Mouse (Mus musculus) left cerebral cortex, adult 18-20 months (tissue): Measurements from ENCODE around the gene Borcs8. TPM values are rescaled to one million over a fixed set of nuclear protein-coding genes. Genes with fewer than 3 reads are reported as not detected.

Experiments
- DNase-seq, 2 experiments: peaks; one replicate each; pipeline ENCODE4 v3.0.0; 2021 to 2022; ENCODE audit warnings: low spot score in 2 of 2, mixed read lengths in 1 of 2
- long read RNA-seq, 2 experiments: library from polyadenylated mRNA; stranded (forward); transcript quantifications; one replicate each; pipeline ENCODE4 v2.0.0; 2021
- total RNA-seq, 2 experiments: library from RNA; stranded (reverse); gene quantifications; 2 replicates each; pipeline ENCODE4 v1.2.3; 2021

Gene Borcs8
- 10 to 100 TPM; 47.7 to 48.0 TPM for total RNA-seq
- long read RNA-seq, experiment 1, transcript Borcs8-204 (4 exons, 756 nt) = major isoform, 34 of 62 reads
- long read RNA-seq, experiment 1, transcript Borcs8-203 (5 exons, 864 nt) = minor isoform, 5 of 62 reads
- long read RNA-seq, experiment 1, partial matches to known transcripts = 2 of 62 reads
- long read RNA-seq, experiment 1, other reads (novel, unspliced or antisense) = 18 of 62 reads
- long read RNA-seq, experiment 2, transcript Borcs8-204 (4 exons, 756 nt) = major isoform, 34 of 44 reads
- long read RNA-seq, experiment 2, partial matches to known transcripts = 0 of 44 reads
- long read RNA-seq, experiment 2, other reads (novel, unspliced or antisense) = 7 of 44 reads

DNA sequence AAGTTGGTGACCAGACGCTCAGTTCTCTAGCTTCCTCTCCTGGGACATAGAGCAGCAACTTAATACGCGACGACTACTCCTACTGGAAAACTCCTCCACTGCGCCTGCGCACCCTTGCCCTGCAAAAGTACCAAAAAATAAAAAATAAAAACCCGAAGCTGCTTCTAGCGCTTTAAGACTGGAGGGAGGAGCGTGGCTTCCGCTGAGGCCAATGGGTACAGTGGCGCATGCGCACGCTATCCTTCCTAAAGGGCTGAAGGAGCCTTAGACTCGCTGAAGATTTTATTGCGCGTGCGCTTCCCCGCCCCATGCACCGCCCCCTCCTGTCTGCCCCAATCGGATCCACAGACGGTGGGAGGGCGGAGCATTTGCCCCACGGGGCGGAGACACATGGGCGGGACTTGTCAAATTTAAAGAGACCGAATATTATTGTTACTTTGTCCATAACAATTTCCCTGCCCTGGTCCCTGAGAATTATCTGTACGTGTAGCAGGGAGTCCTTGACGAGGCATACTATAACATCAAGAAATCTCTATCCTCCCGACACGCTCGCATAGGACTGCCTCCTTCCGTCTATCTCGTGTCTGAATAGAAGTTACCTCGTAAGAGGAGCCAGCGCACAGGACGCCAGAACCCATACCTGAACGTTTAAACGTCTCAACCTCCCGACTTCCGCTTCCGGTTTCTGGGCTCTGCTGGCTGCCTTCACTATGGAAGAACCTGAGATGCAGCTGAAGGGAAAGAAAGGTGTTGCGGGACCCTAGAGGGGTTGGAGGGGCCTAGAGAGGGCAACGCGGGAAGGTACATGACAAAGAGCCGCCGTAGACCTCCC, at the start of gene Borcs8, which contains the start of the genes Rfxank and Mef2b:
Borcs8 (plus strand) TSS at position 474 of the 832 bp plus-strand sequence.
Rfxank (minus strand) TSS at position 129 of the 832 bp plus-strand sequence.
Mef2b (plus strand) TSS at position 686 of the 832 bp plus-strand sequence.
- peak; percentile 97 for DNase-seq

DNA sequence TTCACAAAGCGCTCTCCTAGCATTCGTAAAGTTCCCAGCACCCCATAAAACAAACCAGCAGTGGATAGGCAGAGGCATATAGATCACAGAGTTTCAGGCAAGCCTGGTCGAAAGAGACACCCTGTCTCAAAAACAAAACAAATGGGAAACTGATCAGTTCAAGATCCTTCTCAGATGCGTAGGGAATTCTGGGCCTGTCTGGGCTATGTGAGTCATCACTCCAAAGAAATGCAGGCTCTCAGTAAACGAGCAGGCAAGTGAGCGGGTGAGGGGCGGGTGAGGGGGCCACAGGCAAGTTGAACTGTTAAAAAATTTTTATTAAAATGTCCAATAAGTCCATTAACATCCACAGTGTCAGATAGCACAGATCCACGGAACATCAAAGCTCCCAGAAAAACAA, 46.5 kb upstream of the Borcs8 start:
- DNase-seq = no peak

DNA sequence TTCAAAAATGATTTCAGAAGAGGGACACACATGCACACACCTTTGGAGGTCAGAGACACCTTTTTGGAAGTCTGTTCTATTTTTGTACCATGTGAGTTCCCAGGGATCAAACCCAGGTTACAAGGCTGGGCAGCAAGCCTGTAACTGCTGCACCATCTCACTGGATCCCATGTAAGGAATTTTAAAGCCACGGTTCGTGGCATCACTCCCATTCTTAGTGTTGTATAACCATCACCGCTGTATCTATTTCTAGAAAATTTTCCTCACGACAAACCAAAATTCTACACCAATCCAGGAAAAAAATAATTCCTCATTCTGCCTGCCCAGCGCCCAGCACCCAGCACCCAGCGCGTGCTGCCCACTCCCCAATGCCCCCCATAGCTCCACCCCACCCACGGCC, 40.0 kb upstream of the Borcs8 start:
- DNase-seq = no peak

DNA sequence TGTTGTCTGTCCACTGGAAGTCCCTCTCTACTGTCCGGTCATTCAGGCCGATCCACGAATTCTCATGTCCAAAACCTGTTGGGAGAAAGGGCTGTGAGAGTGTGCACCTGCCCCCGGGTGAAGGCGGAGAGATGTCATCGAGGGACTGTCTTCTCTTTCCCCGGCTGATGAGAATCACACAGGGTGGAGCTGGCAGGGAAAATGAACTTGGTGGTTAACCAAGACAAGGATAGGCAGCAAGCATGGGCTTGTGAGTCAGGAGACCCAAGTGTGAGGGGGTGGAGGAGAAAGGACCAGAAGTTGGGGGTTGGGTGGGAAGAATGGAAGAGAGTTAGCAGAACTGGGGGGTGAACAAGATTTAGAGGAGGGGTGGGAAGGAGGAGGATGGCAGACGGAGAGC, 39.1 kb upstream of the Borcs8 start:
- peak in 1 of 2 experiments; percentile 54 for DNase-seq

DNA sequence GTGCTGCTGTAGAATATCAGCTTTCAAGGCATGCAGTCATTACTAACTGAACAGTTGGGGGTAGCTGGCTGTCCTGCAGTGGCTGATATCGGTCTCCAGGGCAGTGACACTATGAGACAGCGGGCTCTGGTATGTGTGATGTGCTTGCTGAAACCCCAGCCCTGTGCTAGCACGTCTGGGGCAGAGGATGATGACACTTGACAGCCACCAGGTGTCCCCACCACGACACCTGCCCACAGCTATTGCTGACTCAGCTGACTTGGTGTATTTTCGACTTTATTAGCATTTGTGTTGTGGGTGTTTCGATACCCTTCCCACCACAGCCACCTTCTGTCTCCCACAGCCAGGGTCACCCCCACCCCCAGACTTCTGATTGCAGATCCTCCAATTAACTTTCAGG, 34.8 kb upstream of the Borcs8 start:
- DNase-seq = no peak

DNA sequence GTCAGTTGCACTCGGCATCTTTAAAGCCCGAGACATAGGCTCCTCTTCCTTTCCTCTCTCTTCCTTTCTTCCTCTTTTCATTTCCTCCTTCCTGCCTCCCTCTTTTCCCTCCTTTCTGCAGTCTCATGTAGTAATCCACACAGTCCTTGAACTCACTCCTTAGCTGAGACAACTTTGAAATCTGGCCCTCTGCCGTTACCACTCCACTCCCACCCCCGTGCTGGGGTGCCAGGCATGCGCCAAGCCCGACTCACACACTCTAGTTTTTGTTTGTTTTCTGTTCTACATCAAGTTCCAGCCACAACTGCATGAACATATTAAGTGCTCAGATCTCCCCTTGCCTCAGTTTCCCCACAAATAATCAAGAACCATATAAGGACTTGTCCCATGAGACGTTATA, 34.4 kb upstream of the Borcs8 start:
- DNase-seq = no peak

DNA sequence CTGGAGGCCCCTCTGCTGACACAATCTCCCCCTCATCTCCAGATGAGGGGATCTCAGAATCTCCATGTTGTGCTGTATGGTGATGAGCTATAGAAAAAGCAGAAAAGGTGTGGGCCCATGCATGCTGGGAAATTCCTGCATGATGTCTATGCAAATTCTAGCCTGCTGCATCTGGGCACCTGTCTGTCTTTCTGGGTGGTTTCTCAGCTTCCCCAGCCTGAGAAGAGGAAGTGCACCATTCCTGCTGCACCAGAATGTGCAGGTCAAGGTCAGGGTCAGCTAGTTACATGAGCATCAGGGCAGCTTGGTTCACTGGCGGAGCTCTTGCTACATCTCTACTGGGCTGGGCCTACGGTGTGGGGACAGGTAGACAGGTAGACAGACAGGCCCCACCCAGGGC, 28.8 kb upstream of the Borcs8 start:
- no peak for DNase-seq

DNA sequence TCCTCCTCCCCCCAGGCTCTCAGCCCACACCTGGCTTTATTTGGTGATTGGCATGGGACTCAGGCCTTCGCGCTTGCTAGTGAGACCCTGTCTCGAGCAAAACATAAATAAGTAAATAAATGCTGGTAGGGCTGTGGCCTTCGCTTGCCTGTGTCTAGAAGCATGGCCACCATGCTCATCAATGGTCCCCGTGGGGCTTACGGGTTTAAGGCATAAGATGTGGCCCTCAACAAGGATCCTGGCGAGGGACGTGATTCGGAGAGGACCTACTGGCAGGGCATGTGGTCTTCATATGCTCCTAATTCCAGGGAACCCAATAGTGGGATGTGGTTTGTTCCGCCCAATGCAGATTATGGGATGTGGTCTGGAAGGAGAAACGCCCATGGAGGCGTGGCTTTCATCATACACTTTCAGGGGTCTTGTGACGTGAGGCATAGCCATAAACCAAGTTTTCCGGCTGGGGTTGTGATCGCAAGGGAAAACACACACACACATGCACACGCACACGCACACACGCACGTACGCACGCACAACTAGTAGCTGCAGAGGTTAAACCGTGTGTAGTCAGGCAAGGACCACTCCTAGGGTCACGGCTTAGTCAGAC, 28.0 kb upstream of the Borcs8 start:
- no peak for DNase-seq

DNA sequence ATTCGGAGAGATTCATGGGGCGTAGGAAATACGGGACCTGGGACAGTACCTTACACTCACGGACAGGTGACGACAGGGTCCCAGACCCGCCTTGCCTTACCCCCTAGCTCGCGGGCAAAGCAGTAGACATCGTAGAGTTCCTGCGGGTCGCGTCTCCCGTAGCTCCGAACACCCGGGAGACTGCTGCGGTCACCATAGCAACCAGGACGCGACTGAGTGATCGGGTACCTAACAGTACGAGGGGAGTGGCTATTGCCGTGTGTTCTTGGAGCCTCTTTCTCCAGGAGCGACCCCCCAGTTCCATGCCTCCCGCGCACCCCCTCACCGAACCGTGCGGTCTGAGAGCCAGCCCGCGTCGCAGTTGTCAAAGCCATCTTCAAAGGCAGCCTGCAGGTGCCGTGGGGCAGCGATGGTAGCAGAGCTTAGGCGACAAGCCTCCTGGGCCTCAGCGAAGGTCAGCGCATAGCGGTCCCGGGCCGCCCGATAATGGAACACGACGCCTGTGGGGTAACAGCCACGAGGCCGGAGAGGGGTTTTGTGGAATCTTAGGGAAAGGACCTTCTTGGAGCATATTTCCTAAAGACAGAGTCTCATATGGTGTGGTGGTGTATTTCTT, 26.8 kb upstream of the Borcs8 start:
- no peak for DNase-seq

DNA sequence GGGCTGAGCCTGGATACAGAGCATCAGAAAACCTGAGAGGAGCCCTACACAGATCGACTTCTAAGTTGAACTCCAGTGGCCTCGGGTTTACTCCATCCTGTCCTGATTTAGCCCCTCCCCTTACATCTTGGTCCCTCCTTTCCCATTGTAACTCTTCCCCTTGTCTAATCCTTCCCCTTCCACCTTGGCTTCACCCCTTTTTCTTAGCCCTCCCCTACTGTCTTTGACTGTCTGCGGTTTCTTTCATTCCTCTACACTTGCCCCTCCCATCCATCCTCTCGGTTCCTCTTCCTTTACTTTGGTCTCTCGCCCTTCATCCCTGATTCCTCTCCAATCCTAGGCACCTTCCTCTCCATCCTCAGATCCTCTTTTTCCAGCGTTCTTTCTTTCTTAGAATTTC, 24.8 kb upstream of the Borcs8 start:
- DNase-seq = no peak

DNA sequence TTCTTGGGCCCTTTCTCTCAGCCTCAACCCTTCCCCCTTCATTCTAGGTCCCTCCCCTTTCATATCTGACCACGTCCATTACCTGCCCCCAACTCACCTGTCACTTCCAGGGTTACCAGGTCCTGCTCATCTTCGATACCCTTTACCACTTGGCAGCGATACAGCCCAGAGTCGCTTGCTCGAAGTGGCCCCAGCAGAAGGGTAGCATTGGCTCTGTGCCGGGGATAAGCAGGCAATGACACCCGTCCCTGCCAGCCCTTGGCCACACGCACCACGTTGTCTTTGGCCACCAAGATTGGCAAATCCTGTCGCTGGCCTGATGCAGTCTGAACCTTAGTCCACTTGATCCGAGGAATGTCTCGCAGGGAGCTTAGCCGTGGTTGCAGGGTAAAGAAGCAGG, 24.4 kb upstream of the Borcs8 start:
- DNase-seq = no peak

DNA sequence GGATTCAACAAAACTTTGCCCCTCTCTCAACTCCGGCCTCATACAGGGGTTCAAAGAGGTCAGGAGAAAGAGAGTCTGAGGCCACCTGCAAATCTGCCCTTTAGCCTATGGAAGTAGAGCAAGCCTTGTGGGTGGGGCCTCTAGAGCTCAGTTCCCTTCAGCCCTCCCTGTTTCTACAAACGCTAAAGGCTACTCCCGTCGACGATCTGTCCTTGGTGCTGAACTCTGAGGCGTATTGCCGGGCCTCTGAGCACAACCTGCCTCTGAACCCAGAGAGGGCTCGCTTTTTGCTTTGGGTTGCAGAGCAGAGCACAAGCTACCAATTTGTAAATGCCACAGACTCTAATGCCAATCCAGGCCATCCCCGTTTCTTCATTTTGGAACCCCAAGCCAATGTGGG, 21.7 kb upstream of the Borcs8 start:
- DNase-seq = no peak

DNA sequence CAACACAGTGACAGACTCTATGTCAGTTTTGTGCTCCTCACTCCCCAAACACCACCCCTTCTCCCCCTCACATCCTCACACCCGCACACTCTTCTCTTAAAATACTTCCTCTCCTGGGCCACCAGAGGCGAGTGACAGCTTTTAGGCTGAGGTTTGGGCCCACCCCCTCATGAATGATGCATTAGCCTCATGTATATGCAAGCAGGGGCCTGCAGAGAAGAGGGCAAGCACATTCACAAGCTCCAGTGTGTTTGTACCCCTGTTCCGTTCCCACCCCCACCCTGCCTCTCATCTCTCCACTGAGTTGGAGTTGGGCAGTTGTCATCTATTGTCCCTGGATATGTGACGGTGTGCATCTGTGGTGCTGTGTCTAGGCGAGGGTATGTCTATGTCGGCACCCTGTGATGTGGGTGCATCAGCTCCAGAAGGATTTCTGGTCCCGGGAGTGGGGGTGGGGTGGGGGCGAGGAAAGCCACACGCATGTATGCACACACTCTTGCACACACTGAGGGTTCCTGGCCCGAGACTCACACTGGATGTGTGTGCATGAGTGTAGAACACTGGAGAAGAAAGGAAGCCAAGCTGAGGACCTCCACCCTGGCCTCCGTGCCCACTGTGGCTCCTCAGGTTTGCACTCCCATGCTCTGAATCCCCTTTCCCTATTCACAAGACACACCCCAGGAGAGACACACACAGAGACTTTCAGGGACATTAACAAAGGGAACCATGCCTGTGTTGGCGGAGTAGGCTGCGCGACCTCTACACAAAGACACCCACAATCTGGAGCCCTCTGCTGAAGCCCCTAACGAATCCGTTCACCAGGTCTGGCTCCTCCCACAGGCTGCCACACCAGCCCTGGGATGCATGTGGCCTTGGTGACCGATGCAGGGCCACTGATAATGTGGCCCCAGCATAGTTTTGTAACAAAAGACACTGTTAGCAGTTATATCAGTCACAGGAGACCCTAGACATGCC, 20.3 kb upstream of the Borcs8 start:
- peak; percentile 62 to 81 for DNase-seq

DNA sequence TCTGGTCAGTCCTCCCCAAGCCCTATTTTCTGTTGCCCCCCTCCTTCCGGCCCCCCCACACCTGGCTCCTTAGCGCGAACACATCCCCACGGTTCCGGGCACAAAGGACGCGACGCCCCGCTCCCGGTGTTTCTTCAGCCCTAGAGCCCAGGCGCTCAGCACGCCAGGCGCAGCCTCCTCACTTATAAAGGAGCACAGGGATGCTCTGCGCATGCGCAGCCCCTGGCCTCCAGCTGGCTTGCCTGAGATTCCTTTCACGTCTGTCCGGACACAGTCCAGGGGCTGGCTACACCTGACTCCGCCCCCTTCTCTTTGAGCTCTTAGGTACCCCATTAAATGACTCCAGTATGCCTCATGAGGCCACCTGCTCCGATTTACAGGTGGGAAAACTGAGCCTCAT, 18.6 kb upstream of the Borcs8 start, which contains the start of gene Ncan:
Ncan (minus strand) TSS at position 207 of the 400 bp plus-strand sequence.
- DNase-seq = peak; percentile 92 to 93

DNA sequence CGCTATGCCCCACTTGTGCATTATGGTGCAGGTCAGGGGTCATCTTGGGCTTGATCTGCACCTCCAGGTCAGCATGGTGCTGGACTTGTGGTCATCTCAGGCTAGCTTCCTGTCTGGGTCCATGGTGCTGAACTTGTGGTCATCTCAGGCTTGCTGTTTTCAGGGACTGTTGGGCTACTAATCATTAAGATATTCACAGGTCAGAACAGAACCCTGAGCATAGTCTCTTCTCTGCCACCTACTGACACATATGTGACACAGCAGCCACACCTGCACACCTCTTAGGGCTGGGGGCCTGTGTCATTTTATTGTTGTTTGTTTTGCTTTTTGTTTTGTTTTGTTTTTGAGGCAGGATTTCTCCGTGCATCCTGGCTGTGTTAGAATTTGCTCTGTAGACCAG, 16.4 kb upstream of the Borcs8 start:
- no peak for DNase-seq

DNA sequence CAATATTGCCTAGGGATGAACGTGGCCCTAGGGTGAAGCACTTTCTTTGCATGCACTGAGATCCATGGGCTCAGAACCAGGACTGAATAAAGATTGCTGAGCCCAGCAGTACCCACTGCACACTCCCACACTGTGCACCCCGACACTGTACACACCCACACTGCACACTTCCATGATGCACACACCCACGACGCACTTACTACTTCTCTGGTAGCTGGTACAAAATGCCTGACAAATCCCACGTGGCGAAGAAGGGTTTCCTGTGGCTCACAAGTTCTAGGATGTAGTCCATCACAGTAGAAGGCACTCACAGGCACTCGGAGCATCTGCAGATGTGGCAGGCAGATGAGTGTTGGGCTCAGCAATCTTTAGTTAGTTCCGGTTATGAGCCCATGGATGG, 14.3 kb upstream of the Borcs8 start:
- no peak for DNase-seq

DNA sequence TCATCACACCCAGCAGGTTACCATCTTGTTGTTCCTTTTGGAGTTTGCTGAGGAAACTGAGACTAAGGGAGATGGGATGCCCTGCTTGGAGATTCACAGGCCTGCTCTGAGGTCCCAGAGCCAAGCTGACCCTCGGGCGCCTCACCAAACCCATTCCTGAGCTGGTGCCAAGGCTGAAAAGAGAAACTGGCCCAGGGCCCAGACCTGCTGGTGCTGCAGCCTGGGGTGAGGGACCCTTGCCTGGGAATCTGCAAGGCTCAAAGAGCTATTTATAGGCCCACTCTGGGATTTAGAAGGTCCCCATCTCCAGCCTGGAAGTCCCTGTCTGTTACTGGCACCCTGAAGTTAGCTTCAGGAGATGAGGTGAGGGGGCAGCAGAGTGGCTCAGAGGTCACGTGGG, 10.9 kb upstream of the Borcs8 start:
- DNase-seq = peak in 1 of 2 experiments; percentile 37

DNA sequence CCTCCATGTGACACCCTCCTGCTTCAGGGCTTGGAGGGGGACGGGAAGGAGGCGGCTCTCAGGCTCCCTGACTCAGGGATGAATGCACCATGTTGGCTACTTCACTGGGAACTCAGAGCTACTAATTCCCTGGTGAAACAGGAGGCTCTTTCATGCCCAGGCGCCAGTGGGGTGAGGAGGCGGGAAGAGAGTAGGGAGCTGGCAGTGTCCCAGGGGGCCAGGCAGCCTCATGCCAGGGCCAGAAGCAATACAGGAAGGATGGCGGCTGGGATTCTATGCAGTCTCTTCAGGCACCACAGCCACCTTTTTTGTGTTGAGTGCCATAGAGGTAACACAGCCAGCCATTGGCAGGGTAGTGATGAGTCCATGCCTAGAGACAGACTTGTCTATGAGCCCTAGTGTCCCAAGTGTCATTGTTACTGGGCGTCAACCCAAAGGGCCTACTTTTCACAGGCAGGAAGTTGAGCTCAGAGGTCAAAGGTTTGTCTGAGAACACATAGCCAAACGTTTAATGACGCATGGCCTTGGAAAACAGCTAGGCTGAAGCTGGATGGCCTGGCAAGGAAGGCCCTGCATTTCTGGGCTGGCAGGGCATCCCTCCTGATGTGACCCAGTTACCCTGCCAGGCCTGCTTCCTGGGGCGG, 9.9 kb upstream of the Borcs8 start:
- peak; percentile 57 to 66 for DNase-seq

DNA sequence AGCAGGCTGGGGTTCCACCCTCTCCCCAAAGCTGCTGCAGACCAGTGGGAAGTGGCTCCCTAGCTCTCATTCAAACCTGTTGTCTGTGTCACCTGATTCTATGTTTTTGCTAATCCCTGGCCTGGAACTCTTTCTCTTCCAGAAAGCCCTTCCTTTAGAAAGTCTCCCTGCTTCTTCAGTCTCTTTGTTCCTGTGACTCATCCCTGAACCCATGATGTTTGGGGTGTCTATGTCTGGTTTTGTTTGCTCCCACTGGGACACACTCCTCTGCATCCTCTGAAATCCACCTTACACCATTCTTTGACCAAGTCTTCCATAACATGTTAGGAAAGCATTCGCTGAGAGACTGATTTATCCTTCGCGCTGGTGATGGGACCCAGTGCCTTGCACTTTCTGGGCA, 9.2 kb upstream of the Borcs8 start:
- DNase-seq = no peak
